Mouse (Mus musculus) gastrocnemius, postnatal 25 days (tissue): ENCODE measurements around the gene Mettl17. TPM values are rescaled to one million over a fixed set of nuclear protein-coding genes. Genes with fewer than 3 reads are reported as not detected.
"Not testable (repeated sequence)": the region's sequence is repeated elsewhere in the genome, so short reads cannot be mapped to it uniquely, and the experiment has no call there.

ENCODE experiments used
- DNase-seq: peaks from one replicate; pipeline ENCODE4 v3.0.0; 2022
- total RNA-seq, 2 experiments: library from RNA; stranded (reverse); gene quantifications; 1 replicate in 1 of 2; 2 replicates in 1 of 2; pipeline ENCODE4 v1.2.3; 2021

Mettl17 gene
- total RNA-seq, 2 experiments from 2014 or later: 9.3 to 15.8 TPM

GRCm38 (mm10) chr14:51896539-51897170 is 12.0 kb downstream of the Mettl17 start:
- no peak for DNase-seq

- no peak for DNase-seq
These were observed 14.7 kb downstream of the Mettl17 start for GRCm38 (mm10) chr14:51899351-51899750.

GRCm38 (mm10) chr14:51902806-51903710 is 18.4 kb downstream of the Mettl17 start:
- peak; percentile 54 for DNase-seq

- DNase-seq: no peak
These were observed 19.1 kb downstream of the Mettl17 start for GRCm38 (mm10) chr14:51903782-51904181.

GRCm38 (mm10) chr14:51904706-51905105 is 20.1 kb downstream of the Mettl17 start:
- no peak for DNase-seq

- DNase-seq: no peak
These were observed 21.5 kb downstream of the Mettl17 start for GRCm38 (mm10) chr14:51906102-51906501.

GRCm38 (mm10) chr14:51911301-51911700 is 26.7 kb downstream of the Mettl17 start:
- DNase-seq: peak; percentile 31

- no peak for DNase-seq
These were observed 27.9 kb downstream of the Mettl17 start for GRCm38 (mm10) chr14:51912391-51913061.

- DNase-seq: peak; percentile 96
These were observed 28.7 kb downstream of the Mettl17 start for GRCm38 (mm10) chr14:51913062-51913959.

- peak; percentile 95 for DNase-seq
These were observed 29.5 kb downstream of the Mettl17 start, which contains the start of gene Ndrg2 for GRCm38 (mm10) chr14:51913960-51914762. Gene Ndrg2, minus strand, starts transcription at chr14:51914158.

GRCm38 (mm10) chr14:51915030-51915429 is 30.4 kb downstream of the Mettl17 start:
- peak; percentile 42 for DNase-seq

GRCm38 (mm10) chr14:51916539-51916938 is 31.9 kb downstream of the Mettl17 start:
- no peak for DNase-seq

- no peak for DNase-seq
These were observed 33.5 kb downstream of the Mettl17 start, which contains the start of gene Tppp2 for GRCm38 (mm10) chr14:51918125-51918524. Gene Tppp2, plus strand, starts transcription at chr14:51918425.

- DNase-seq: peak; percentile 63
These were observed 34.3 kb downstream of the Mettl17 start for GRCm38 (mm10) chr14:51918966-51919365.

GRCm38 (mm10) chr14:51921759-51922570 is 37.3 kb downstream of the Mettl17 start:
- DNase-seq: peak; percentile 83

GRCm38 (mm10) chr14:51922571-51922865 is 37.9 kb downstream of the Mettl17 start, which contains the start of gene Rnase13:
Gene Rnase13, minus strand, starts transcription at chr14:51922773.
- DNase-seq: peak; percentile 34

- DNase-seq: no peak
These were observed 38.3 kb downstream of the Mettl17 start for GRCm38 (mm10) chr14:51922910-51923309.

- DNase-seq: no peak
These were observed 38.9 kb downstream of the Mettl17 start for GRCm38 (mm10) chr14:51923492-51923891.

GRCm38 (mm10) chr14:51926930-51927329 is 42.3 kb downstream of the Mettl17 start:
- DNase-seq: not testable (repeated sequence)
